Mouse (Mus musculus): ENCODE measurements at regions not wholly inside any gene's neighbourhood (a gene's known extent, or its start where the extent isn't known, plus 50 kb on each side); places are given as distances from the start of the nearest gene placed in this dataset.

DNA sequence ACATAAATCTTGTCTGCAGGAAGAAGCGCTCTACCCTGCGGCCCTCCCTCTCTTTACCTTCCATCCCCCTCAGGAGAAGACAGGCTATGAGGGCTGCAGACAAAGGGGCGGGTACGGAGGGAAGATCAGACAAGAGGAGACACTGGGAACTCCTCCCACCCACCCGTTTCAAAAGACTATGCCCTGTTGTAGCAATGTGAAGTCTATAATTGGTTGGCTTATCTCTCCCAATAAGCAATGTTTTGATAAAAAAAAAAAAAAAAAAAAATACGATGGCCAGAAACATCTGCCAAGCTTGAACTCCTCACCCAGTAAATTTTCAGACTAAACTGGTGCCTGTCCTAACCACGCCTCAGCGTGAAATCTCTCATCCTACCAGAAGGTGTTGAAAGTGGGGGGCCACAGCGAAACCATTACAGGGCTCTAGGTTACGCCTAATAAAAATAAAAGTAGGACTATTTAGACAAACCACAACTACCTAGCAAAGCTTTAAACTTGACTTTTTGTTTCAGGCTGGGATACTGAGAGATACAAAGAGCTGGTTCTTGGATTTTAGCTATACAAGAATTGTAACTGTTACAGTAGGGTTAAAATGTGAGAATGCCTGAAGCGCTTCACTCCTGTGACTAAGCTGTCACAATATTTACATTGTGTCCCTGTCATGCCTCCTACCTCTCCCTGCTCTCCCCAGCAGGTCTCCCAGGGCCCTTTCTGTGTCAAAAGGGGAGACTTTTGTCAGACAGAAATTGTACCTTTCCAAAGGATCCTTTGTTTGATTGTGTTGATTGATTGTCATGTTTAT lies 88.1 kb upstream of the Ptpn13 start:
- no peak overlapping the region for H3K9ac ChIP-seq (ENCODE audit: low read depth, low read length, severe bottlenecking)
- no peak for ATAC-seq (ENCODE audit: low FRiP score, low read depth)
- H3K4me1 ChIP-seq (ENCODE audit: control insufficient read depth, insufficient read depth, low read length) = peaks cover 14% of the 10 kb centered on the region; the same call in 1 of the 2 replicates
- 18% methylated on average over 11 of the region's 11 CpGs for WGBS
- H3K4me2 ChIP-seq (replicated peaks; ENCODE audit: low read depth, low read length, severe bottlenecking) = peak overlapping the region; percentile 17; the same call in 1 of the 2 replicates
- DNase-seq (ENCODE audit: low spot score) = no peak
- no peaks in the 10 kb centered on the region for H3K36me3 ChIP-seq (ENCODE audit: control insufficient read depth, insufficient read depth, low read length)
- H3K4me3 ChIP-seq (replicated peaks; ENCODE audit: low read length) = no peak overlapping the region
- no peak overlapping the region for H3K27ac ChIP-seq (replicated peaks; ENCODE audit: low read depth, low read length)
- no peaks in the 10 kb centered on the region for H3K27me3 ChIP-seq (ENCODE audit: control insufficient read depth, insufficient read depth, low read length)
- no peaks in the 10 kb centered on the region for H3K9me3 ChIP-seq (ENCODE audit: control insufficient read depth, low read length)
- TF ChIP-seq POLR2A (IDR thresholded peaks at IDR 0.05; ENCODE audit: borderline replicate concordance, extremely low read depth, insufficient read depth, insufficient read length) = no peak

GRCm38 (mm10) chr5:103335916-103336688 lies 88.9 kb upstream of the Ptpn13 start:
- Histone ChIP-seq H3K36me3 (ENCODE audit: control insufficient read depth, insufficient read depth, low read length) (no peaks in the 10 kb centered on the region), H3K9me3 (ENCODE audit: control insufficient read depth, low read length) (no peaks in the 10 kb centered on the region), H3K27ac (replicated peaks; ENCODE audit: low read depth, low read length) (no peak overlapping the region), H3K4me1 (ENCODE audit: control insufficient read depth, insufficient read depth, low read length) (peaks cover 8% of the 10 kb centered on the region; the same call in 1 of the 2 replicates), H3K4me3 (replicated peaks; ENCODE audit: low read length) (no peak overlapping the region), H3K4me2 (replicated peaks; ENCODE audit: low read depth, low read length, severe bottlenecking) (peak overlapping the region; percentile 17; the same call in 1 of the 2 replicates), H3K9ac (ENCODE audit: low read depth, low read length, severe bottlenecking) (no peak overlapping the region), H3K27me3 (ENCODE audit: control insufficient read depth, insufficient read depth, low read length) (no peaks in the 10 kb centered on the region)
- no peak for TF ChIP-seq POLR2A (IDR thresholded peaks at IDR 0.05; ENCODE audit: borderline replicate concordance, extremely low read depth, insufficient read depth, insufficient read length)
- no peak for DNase-seq (ENCODE audit: low spot score)
- WGBS = 21% methylated on average over 12 of the region's 12 CpGs
- no peak for ATAC-seq (ENCODE audit: low FRiP score, low read depth)

GRCm38 (mm10) chr5:103326412-103326811 lies 98.6 kb upstream of the Ptpn13 start:
- 66% methylated on average over 10 of the region's 10 CpGs for WGBS
- Histone ChIP-seq H3K27ac (replicated peaks; ENCODE audit: low read depth, low read length) (no peak overlapping the region), H3K9ac (ENCODE audit: low read depth, low read length, severe bottlenecking) (no peak overlapping the region), H3K9me3 (ENCODE audit: control insufficient read depth, low read length) (no peaks in the 10 kb centered on the region), H3K4me3 (replicated peaks; ENCODE audit: low read length) (no peak overlapping the region), H3K4me2 (replicated peaks; ENCODE audit: low read depth, low read length, severe bottlenecking) (no peak overlapping the region), H3K4me1 (ENCODE audit: control insufficient read depth, insufficient read depth, low read length) (no peaks in the 10 kb centered on the region), H3K27me3 (ENCODE audit: control insufficient read depth, insufficient read depth, low read length) (no peaks in the 10 kb centered on the region), H3K36me3 (ENCODE audit: control insufficient read depth, insufficient read depth, low read length) (no peaks in the 10 kb centered on the region)
- ATAC-seq (ENCODE audit: low FRiP score, low read depth) (no peak), DNase-seq (ENCODE audit: low spot score) (no peak)
- no peak for TF ChIP-seq POLR2A (IDR thresholded peaks at IDR 0.05; ENCODE audit: borderline replicate concordance, extremely low read depth, insufficient read depth, insufficient read length)

DNA sequence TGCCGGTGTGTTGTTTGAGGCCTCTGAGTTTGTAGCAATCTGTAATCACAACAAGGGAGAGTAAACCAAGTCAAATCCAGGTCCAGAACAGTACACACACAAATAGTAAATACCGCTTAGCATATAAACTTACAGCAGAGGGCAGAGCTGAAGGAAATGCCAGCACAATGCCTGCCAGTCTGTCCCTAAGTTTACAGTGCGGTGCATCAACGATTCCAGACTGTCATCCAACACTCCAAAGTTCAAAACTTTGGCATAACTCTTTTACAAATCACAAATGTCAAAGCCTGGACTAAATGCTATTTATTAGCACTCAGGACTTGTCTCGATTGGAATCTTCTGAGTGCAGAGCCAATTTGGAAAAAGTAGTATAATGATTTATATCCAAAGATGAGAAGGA lies 104.7 kb upstream of the Ptpn13 start:
- Histone ChIP-seq H3K9me3 (ENCODE audit: control insufficient read depth, low read length) (no peaks in the 10 kb centered on the region), H3K4me2 (replicated peaks; ENCODE audit: low read depth, low read length, severe bottlenecking) (no peak overlapping the region), H3K27ac (replicated peaks; ENCODE audit: low read depth, low read length) (no peak overlapping the region), H3K4me1 (ENCODE audit: control insufficient read depth, insufficient read depth, low read length) (no peaks in the 10 kb centered on the region), H3K36me3 (ENCODE audit: control insufficient read depth, insufficient read depth, low read length) (no peaks in the 10 kb centered on the region), H3K9ac (ENCODE audit: low read depth, low read length, severe bottlenecking) (no peak overlapping the region), H3K27me3 (ENCODE audit: control insufficient read depth, insufficient read depth, low read length) (no peaks in the 10 kb centered on the region), H3K4me3 (replicated peaks; ENCODE audit: low read length) (no peak overlapping the region)
- no peak for TF ChIP-seq POLR2A (IDR thresholded peaks at IDR 0.05; ENCODE audit: borderline replicate concordance, extremely low read depth, insufficient read depth, insufficient read length)
- DNase-seq (ENCODE audit: low spot score) (no peak), ATAC-seq (ENCODE audit: low FRiP score, low read depth) (no peak)
- 67% methylated on average over 5 of the region's 5 CpGs for WGBS

DNA sequence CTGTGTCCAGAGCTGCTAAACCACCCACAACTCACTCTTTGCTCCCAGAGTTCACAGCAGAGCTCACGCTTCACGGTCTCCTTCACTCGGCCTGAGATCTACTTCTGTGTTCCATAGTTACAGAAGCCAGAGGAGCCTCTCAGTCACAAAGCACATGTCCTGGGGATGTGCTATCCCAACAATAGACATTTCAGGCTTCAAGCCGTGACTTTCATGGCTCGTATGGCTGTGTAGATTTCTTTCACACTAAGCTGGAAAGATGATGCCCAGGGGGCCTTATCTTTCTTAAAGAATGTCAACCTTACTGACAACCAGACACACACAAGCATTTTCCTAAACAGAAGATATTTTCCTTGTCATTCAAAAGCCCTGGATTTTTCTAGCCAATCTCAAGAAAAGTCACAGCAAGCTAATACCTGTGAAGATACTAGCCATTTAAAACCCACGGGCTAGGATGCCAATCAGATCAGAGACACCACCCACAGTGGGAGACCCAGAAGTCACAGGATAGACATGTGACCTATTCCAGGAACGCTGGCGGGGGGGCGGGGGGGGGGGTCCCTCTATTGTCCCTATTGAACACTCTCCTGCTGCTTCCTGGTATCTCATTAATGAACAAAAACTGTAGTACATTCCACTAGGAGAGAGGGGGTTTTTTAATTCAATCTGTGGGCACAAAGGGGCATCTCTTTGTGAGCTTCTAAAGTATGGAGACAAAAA lies 98.8 kb upstream of the Mapk10 start:
- H3K4me1 ChIP-seq (ENCODE audit: control insufficient read depth, insufficient read depth, low read length) = no peaks in the 10 kb centered on the region

More for the DNA sequence above, 98.8 kb upstream of the Mapk10 start:
- no peak overlapping the region for H3K4me2 ChIP-seq (replicated peaks; ENCODE audit: low read depth, low read length, severe bottlenecking)
- no peak for TF ChIP-seq POLR2A (IDR thresholded peaks at IDR 0.05; ENCODE audit: borderline replicate concordance, extremely low read depth, insufficient read depth, insufficient read length)
- DNase-seq (ENCODE audit: low spot score) (no peak), ATAC-seq (ENCODE audit: low FRiP score, low read depth) (no peak)
- WGBS = 69% methylated on average over 9 of the region's 9 CpGs
- no peaks in the 10 kb centered on the region for H3K36me3 ChIP-seq (ENCODE audit: control insufficient read depth, insufficient read depth, low read length)
- H3K27ac ChIP-seq (replicated peaks; ENCODE audit: low read depth, low read length) = no peak overlapping the region
- no peak overlapping the region for H3K4me3 ChIP-seq (replicated peaks; ENCODE audit: low read length)
- no peaks in the 10 kb centered on the region for H3K9me3 ChIP-seq (ENCODE audit: control insufficient read depth, low read length)
- H3K9ac ChIP-seq (ENCODE audit: low read depth, low read length, severe bottlenecking) = no peak overlapping the region
- H3K27me3 ChIP-seq (ENCODE audit: control insufficient read depth, insufficient read depth, low read length) = no peaks in the 10 kb centered on the region

Data from limb, embryonic 14.5 days (tissue).